Mouse (Mus musculus) hindbrain, embryonic 16.5 days (tissue): ENCODE data around the gene Pspn. TPM values are rescaled to one million over a fixed set of nuclear protein-coding genes. Genes with fewer than 3 reads are reported as not detected.

Source experiments
- ATAC-seq: fragments of 200-750 bp; cut with Nextera tagmentation; 2 replicates; pipeline ENCODE4 v1.8.0; 2017; ENCODE audit warnings: moderate TSS enrichment, moderate library complexity
- H3K27ac ChIP-seq: fragments of 300-500 bp; sonication (generic); 2 replicates; pipeline ENCODE4 v1.5.1; 2014; ENCODE audit warnings: low read depth, mild to moderate bottlenecking, control low read depth, low read length, moderate library complexity
- H3K27me3 ChIP-seq: fragments of 300-500 bp; sonication (generic); replicated peaks from 2 replicates; pipeline ENCODE4 v1.6.1; 2014; ENCODE audit warnings: low read length; ENCODE audit not compliant: control insufficient read depth, insufficient read depth
- H3K36me3 ChIP-seq: fragments of 300-500 bp; sonication (generic); 2 replicates; pipeline ENCODE4 v1.6.1; 2014; ENCODE audit warnings: mild to moderate bottlenecking, low read length, moderate library complexity, mixed read lengths; ENCODE audit not compliant: control insufficient read depth, insufficient read depth
- H3K4me1 ChIP-seq: fragments of 300-500 bp; sonication (generic); 2 replicates; pipeline ENCODE4 v1.6.1; 2014; ENCODE audit warnings: low read depth, low read length; ENCODE audit not compliant: control insufficient read depth, insufficient read depth
- H3K4me2 ChIP-seq: fragments of 300-500 bp; sonication (generic); 2 replicates; pipeline ENCODE4 v1.6.1; 2014; ENCODE audit warnings: mild to moderate bottlenecking, low read length, control low read depth, moderate library complexity
- H3K4me3 ChIP-seq: fragments of 300-500 bp; sonication (generic); 2 replicates; pipeline ENCODE4 v1.5.1; 2014; ENCODE audit warnings: mild to moderate bottlenecking, low read length, control low read depth, moderate library complexity
- H3K9ac ChIP-seq: fragments of 300-500 bp; sonication (generic); 2 replicates; pipeline ENCODE4 v1.6.1; 2014; ENCODE audit warnings: low read depth, mild to moderate bottlenecking, control low read depth, low read length, moderate library complexity
- H3K9me3 ChIP-seq: fragments of 300-500 bp; sonication (generic); 2 replicates; pipeline ENCODE4 v1.6.1; 2014; ENCODE audit warnings: mild to moderate bottlenecking, low read length, moderate library complexity; ENCODE audit not compliant: control insufficient read depth
- WGBS: fragments of 180-500 bp; shearing (Covaris S2); extraction: QIAGEN DNeasy Blood & Tissue Kit; methylation state at CpG from one replicate; pipeline ENCODE4 v1.1.7; 2014; 5-methylcytosine and 5-hydroxymethylcytosine counted together
- polyA plus RNA-seq: library from polyadenylated mRNA; unstranded; fragments of >200 nt; fragmentation: Nextera tagmentation; extraction: Ambion mirVana; gene quantifications from 2 replicates; pipeline ENCODE4 v1.2.1, GENCODE M21; 2015

Gene Pspn
- polyA plus RNA-seq, 1 experiment from 2014 or later: not detected

DNA sequence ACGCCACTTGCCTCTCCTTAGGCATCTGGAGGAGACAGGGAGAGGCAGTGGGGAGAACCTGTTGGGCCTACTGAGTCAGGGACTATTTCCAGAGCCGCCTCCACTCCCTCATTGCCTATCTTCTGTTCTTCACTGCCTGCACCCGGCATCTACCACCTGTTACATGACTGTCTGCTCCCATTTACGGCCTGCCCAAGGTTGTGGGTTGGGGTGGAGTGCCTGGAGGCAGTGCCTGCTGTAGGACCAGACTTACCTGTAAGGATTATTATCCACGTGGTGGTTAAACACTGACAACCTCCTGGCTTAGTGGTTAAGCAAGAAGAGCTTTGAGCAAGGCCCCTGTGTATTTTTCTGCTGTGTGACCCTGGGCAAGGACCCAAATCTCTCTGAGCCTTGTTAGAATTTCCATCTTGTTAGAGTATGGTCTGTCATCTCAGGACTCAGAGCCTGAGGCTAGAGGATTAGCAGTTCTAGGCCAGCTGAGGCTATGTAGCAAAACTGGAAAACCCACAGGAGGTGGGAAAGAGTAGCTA, 25.0 kb downstream of the Pspn start:
- no peak overlapping the region for H3K27ac ChIP-seq
- H3K4me3 ChIP-seq: no peak overlapping the region
- no peaks in the 10 kb centered on the region for H3K27me3 ChIP-seq
- no peak for ATAC-seq
- no peaks in the 10 kb centered on the region for H3K36me3 ChIP-seq
- H3K9me3 ChIP-seq: no peaks in the 10 kb centered on the region
- no peaks in the 10 kb centered on the region for H3K4me1 ChIP-seq
- H3K4me2 ChIP-seq: no peak overlapping the region
- WGBS: 77% methylated on average over 5 of the region's 5 CpGs
- no peak overlapping the region for H3K9ac ChIP-seq

DNA sequence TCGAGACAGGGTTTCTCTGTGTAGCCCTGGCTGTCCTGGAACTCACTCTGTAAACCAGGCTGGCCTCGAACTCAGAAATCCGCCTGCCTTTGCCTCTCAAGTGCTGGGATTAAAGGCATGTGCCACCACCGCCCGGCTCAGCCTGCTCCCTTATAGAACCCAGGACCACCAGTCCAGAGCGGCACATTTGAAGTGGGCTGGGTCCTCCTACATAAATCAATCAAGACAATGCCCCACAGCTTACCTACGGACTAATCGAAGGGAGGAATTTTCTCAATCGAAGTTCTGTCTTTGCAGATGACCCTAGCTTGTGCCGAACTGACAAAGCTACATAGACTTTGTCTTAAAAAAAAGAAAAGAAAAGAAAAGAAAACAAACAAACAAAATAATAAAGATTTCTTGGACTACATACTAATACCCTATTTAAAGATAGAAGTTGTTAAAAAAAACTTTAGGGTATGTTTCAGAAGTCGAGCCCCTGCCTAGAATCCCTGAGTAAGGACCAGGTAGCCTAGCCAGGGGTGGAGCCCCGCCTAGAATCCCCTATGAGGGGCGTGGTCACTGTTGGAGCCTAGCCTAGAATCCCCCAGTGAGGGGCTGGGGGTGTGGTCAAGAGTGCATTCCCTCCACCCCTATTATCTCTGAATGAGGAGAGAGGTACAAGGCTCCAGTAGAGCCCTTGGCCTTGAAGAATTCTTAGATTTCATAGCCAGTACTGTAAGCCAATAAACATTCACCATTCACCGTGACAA, 25.7 kb downstream of the Pspn start:
- Histone ChIP-seq H3K4me3 (no peak overlapping the region), H3K27me3 (no peaks in the 10 kb centered on the region), H3K9ac (no peak overlapping the region), H3K9me3 (no peaks in the 10 kb centered on the region), H3K4me2 (no peak overlapping the region), H3K36me3 (no peaks in the 10 kb centered on the region), H3K27ac (no peak overlapping the region), H3K4me1 (no peaks in the 10 kb centered on the region)
- ATAC-seq: no peak
- WGBS: 70% methylated on average over 13 of the region's 14 CpGs

DNA sequence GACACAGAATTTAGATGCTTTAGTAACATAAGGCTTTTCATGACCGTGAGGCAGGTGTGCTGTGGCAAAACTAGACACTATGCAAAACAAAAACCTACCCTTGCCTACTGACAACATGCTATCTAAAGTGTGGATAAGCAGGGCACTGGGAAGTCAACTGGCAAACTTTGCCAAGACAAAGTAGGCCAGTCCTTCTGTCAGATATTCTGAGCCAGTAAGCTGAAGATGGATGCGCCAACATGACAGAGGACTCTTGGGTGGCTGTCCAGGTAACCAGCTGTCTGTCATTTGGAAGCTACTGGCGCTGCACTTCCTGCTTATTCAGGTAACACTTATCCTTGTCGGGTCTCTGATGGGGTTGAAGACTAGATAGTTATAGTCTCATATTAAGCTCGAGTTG, 29.7 kb downstream of the Pspn start:
- Histone ChIP-seq H3K27ac (no peak overlapping the region), H3K4me1 (no peaks in the 10 kb centered on the region), H3K36me3 (no peaks in the 10 kb centered on the region), H3K9me3 (no peaks in the 10 kb centered on the region), H3K4me2 (no peak overlapping the region), H3K27me3 (no peaks in the 10 kb centered on the region), H3K4me3 (no peak overlapping the region), H3K9ac (no peak overlapping the region)
- 64% methylated on average over 5 of the region's 5 CpGs for WGBS
- ATAC-seq: no peak

DNA sequence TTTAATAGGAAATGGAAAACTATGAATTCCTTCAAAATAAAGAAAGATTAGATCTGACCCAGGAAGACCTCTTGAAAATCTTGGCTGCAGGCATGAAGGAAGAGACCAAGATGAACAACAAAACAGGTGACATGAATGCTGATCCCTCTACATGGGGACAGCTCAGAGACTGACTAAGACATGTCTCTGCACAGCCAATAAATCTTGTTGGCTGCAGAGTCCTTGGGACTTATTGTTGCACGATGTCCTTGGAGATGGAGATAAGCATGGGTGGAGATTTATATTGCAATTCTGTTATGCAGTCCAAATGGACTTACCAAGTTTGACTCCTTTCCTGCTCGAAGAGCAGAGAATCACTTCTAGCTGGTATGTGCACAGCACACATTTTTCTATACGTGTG, 30.5 kb downstream of the Pspn start:
- no peaks in the 10 kb centered on the region for H3K36me3 ChIP-seq
- no peaks in the 10 kb centered on the region for H3K27me3 ChIP-seq
- no peak for ATAC-seq
- H3K9ac ChIP-seq: no peak overlapping the region
- no peaks in the 10 kb centered on the region for H3K4me1 ChIP-seq
- no peak overlapping the region for H3K27ac ChIP-seq
- no peak overlapping the region for H3K4me2 ChIP-seq
- 63% methylated on average over 3 of the region's 3 CpGs for WGBS
- H3K9me3 ChIP-seq: no peaks in the 10 kb centered on the region
- H3K4me3 ChIP-seq: no peak overlapping the region

DNA sequence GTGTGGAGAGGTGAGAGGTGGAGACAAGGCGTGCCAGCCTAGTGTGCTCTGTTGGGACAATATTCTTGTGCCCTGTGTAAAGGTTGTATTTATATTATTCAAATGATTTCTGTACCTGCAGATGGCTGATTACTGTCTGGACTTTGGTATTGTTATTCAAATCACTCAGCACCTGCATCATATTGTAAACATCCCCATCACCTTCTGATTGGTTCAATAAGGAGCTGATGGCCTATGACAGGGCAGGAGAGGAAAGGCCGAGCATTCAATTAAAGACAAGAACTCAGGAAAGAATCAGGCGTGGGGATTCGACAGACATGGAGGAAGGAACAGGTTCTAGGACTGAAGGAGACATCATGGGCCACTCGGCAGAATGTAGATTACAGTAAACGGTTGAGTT, 36.2 kb downstream of the Pspn start:
- no peaks in the 10 kb centered on the region for H3K9me3 ChIP-seq
- H3K4me1 ChIP-seq: no peaks in the 10 kb centered on the region
- WGBS: 83% methylated on average over 6 of the region's 6 CpGs
- no peaks in the 10 kb centered on the region for H3K27me3 ChIP-seq
- no peak for ATAC-seq
- H3K36me3 ChIP-seq: no peaks in the 10 kb centered on the region
- H3K4me2 ChIP-seq: no peak overlapping the region
- H3K27ac ChIP-seq: no peak overlapping the region
- no peak overlapping the region for H3K4me3 ChIP-seq
- no peak overlapping the region for H3K9ac ChIP-seq

DNA sequence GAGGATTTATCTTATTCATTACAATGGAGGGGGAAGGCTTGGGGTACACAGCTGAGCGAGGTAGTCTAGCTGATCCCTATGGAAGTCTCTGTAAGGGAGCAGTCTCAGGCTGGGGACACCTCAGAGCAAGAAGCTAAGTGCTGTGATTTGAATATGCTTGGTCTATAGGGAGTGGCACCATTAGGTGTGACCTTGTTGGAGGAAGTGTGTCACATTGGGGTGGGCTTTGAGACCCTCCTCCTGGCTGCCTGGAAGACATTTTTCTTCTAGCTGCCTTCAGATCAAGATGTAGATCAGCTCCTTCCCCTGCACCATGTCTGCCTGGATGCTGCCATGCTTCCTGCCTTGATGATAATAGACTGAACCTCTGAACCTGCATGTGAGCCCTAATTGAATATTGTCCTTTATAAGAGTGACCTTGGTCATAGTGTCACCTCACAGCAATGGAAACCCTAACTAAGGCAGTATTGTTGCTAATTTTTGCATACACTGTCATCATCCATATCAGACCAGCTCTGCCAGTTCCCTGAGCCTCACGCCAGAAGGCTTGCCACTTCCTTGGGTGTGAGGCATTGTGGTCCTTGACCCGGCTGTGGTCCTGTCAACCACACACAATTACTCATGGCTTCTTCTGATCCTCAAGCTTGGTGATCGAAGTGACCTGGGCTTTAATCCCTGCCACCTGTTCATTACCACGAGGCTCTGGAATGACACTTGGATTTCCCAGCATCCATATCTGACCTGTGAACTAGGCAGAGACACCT, 37.0 kb downstream of the Pspn start:
- Histone ChIP-seq H3K27me3 (no peaks in the 10 kb centered on the region), H3K4me1 (no peaks in the 10 kb centered on the region), H3K4me3 (no peak overlapping the region), H3K27ac (no peak overlapping the region), H3K9me3 (no peaks in the 10 kb centered on the region), H3K9ac (no peak overlapping the region), H3K4me2 (no peak overlapping the region), H3K36me3 (no peaks in the 10 kb centered on the region)
- 79% methylated on average over 5 of the region's 5 CpGs for WGBS
- no peak for ATAC-seq

DNA sequence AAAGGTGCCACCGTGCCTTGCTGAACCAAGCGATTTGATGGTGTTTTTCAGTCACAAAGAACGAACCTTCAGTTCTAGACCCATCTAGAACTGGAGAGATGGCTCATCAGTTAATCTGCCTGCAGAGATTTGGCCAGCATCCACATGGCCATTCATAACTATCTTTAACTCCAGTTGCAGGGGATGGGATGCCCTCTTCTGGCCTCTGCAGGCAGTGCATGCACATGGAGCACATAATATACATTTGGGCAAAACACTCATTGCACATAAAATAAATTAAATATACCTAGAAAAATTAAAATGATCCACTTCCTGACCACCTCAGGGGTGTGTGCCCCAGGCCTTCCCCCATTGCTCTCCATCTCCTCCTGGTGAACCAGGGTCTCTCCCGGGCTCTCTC, 37.9 kb downstream of the Pspn start:
- ATAC-seq: no peak

DNA sequence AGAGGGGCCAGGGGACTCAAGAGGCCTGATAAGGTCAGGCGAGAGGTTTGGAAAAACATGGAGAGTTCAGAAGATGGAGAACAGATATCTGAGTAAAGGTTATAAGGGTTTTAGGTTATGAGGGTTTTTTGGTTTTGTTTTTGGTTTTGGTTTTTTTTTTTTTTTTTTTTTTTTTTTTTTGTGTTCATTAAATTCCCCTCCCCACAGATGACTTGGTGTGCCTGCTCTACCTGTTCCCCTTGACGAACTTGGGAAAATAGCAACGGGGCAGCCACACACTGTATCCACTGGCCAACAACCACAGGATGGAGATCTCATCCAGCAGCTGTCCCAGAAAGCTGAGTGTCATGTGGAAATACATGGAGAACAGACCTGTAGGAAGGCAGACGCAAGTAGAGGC, 41.2 kb downstream of the Pspn start:
- WGBS: 89% methylated on average over 4 of the region's 4 CpGs
- Histone ChIP-seq H3K27ac (no peak overlapping the region), H3K9me3 (no peaks in the 10 kb centered on the region), H3K4me2 (no peak overlapping the region), H3K36me3 (no peaks in the 10 kb centered on the region), H3K4me3 (no peak overlapping the region), H3K9ac (no peak overlapping the region), H3K27me3 (no peaks in the 10 kb centered on the region), H3K4me1 (no peaks in the 10 kb centered on the region)
- ATAC-seq: no peak

More for the DNA sequence above, 37.9 kb downstream of the Pspn start:
- no peaks in the 10 kb centered on the region for H3K4me1 ChIP-seq
- no peak overlapping the region for H3K4me3 ChIP-seq
- 91% methylated on average over 4 of the region's 4 CpGs for WGBS
- no peak overlapping the region for H3K4me2 ChIP-seq
- no peaks in the 10 kb centered on the region for H3K36me3 ChIP-seq
- H3K9me3 ChIP-seq: no peaks in the 10 kb centered on the region
- no peak overlapping the region for H3K9ac ChIP-seq
- no peaks in the 10 kb centered on the region for H3K27me3 ChIP-seq
- no peak overlapping the region for H3K27ac ChIP-seq

DNA sequence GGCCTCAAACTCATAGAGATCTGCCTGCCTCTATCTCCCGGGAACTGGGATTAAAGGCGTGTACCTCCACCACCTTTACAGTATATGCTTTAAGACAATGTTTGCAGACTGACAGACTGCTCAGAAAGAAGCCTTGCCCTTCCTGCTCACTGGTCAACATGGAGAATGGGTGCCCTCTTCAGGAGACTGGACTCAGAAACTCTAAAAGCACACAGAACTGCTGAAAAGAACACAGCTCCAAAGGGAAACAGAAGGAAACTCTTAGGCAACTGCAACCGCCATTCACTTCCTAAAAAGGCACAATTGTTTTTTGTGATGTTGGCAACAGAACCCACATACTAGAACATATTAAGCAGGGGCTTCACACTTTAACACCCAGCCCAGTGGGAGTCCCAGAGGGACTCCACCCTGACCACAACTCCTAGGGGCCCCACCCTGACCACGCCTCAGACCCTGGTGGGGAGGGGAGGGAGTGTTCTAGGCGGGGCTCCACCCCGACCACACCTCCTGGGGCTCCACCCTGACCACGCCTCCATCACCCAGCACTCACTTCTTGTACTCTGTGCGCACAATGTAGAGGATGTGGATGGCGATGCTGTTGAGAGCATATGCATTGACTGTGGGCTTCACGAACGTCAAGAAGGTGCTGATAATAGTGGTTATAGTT, 41.9 kb downstream of the Pspn start:
- Histone ChIP-seq H3K36me3 (no peaks in the 10 kb centered on the region), H3K4me2 (no peak overlapping the region), H3K4me3 (no peak overlapping the region), H3K27me3 (no peaks in the 10 kb centered on the region), H3K4me1 (no peaks in the 10 kb centered on the region), H3K9me3 (no peaks in the 10 kb centered on the region), H3K9ac (no peak overlapping the region), H3K27ac (no peak overlapping the region)
- no peak for ATAC-seq
- WGBS: 35% methylated on average over 11 of the region's 11 CpGs
